Mouse (Mus musculus): ENCODE results near the gene Rtkn. TPM values are rescaled to one million over a fixed set of nuclear protein-coding genes. Genes with fewer than 3 reads are reported as not detected.

The Rtkn gene
- total RNA-seq, 2 experiments from 2014 or later: 0.29 to 0.67 TPM

- ATAC-seq (ENCODE audit: poor library complexity, severe bottlenecking): no peak
Measured at GRCm38 (mm10) chr6:83169872-83170271, 34.6 kb downstream of the Rtkn start.

GRCm38 (mm10) chr6:83171063-83171462, 35.8 kb downstream of the Rtkn start:
- ATAC-seq (ENCODE audit: poor library complexity, severe bottlenecking): no peak

- ATAC-seq (ENCODE audit: poor library complexity, severe bottlenecking): no peak
Measured at GRCm38 (mm10) chr6:83172240-83172920, 37.1 kb downstream of the Rtkn start.

- no peak for ATAC-seq (ENCODE audit: poor library complexity, severe bottlenecking)
Measured at GRCm38 (mm10) chr6:83175996-83176395, 40.7 kb downstream of the Rtkn start.

GRCm38 (mm10) chr6:83179390-83180117, 44.3 kb downstream of the Rtkn start:
- ATAC-seq (ENCODE audit: poor library complexity, severe bottlenecking): no peak

- ATAC-seq (ENCODE audit: poor library complexity, severe bottlenecking): no peak
Measured at GRCm38 (mm10) chr6:83180605-83181004, 45.3 kb downstream of the Rtkn start.

GRCm38 (mm10) chr6:83184858-83185435, 49.7 kb downstream of the Rtkn start:
- ATAC-seq (ENCODE audit: poor library complexity, severe bottlenecking): 0 out of 2 replicates have a peak, but pooled peaks have one; percentile 15

- 0 out of 2 replicates have a peak, but pooled peaks have one; percentile 43 for ATAC-seq (ENCODE audit: poor library complexity, severe bottlenecking)
Measured at GRCm38 (mm10) chr6:83185895-83186861, 50.9 kb downstream of the Rtkn start.

GRCm38 (mm10) chr6:83186946-83187345, 51.7 kb downstream of the Rtkn start:
- ATAC-seq (ENCODE audit: poor library complexity, severe bottlenecking): no peak

GRCm38 (mm10) chr6:83193571-83193970, 58.3 kb downstream of the Rtkn start:
- ATAC-seq (ENCODE audit: poor library complexity, severe bottlenecking): no peak

GRCm38 (mm10) chr6:83197345-83198004, 62.2 kb downstream of the Rtkn start:
- no peak for ATAC-seq (ENCODE audit: poor library complexity, severe bottlenecking)

Other genes with a start within 250 kb of the Rtkn start
- 1.4 and 2.5 TPM in 2 replicates for gene Sema4f, start 195.7 kb upstream of the Rtkn start, total RNA-seq (2015)
- 0.29 and 1.6 TPM in 2 replicates for gene Sema4f, start 195.7 kb upstream of the Rtkn start, total RNA-seq (2017)
- gene M1ap, start 188.6 kb upstream of the Rtkn start, total RNA-seq (2015): 0.98 and 1.1 TPM in 2 replicates
- gene M1ap, start 188.6 kb upstream of the Rtkn start, total RNA-seq (2017): 1.5 and 3.5 TPM in 2 replicates
- 10.2 and 12.3 TPM in 2 replicates for gene Dok1, start 102.0 kb upstream of the Rtkn start, total RNA-seq (2015)
- 23.5 and 26.8 TPM in 2 replicates for gene Dok1, start 102.0 kb upstream of the Rtkn start, total RNA-seq (2017)
- gene Loxl3, start 101.3 kb upstream of the Rtkn start, total RNA-seq (2015): 0.30 and 0.65 TPM in 2 replicates
- gene Loxl3, start 101.3 kb upstream of the Rtkn start, total RNA-seq (2017): 0.44 and 1.4 TPM in 2 replicates
- gene Aup1, start 80.9 kb upstream of the Rtkn start, total RNA-seq (2015): 156 and 191 TPM in 2 replicates
- gene Aup1, start 80.9 kb upstream of the Rtkn start, total RNA-seq (2017): 143 and 168 TPM in 2 replicates
- 53.9 and 55.6 TPM in 2 replicates for gene Htra2, start 80.2 kb upstream of the Rtkn start, total RNA-seq (2015)
- 34.1 and 41.4 TPM in 2 replicates for gene Htra2, start 80.2 kb upstream of the Rtkn start, total RNA-seq (2017)
- 2.2 and 2.3 TPM in 2 replicates for gene Dqx1, start 77.6 kb upstream of the Rtkn start, total RNA-seq (2015)
- 0.62 and 1.2 TPM in 2 replicates for gene Dqx1, start 77.6 kb upstream of the Rtkn start, total RNA-seq (2017)
- gene Tlx2, start 65.2 kb upstream of the Rtkn start, total RNA-seq (2015): not detected in 2 replicates
- not detected in 2 replicates for gene Tlx2, start 65.2 kb upstream of the Rtkn start, total RNA-seq (2017)
- gene Pcgf1, start 57.6 kb upstream of the Rtkn start, total RNA-seq (2015): 28.9 and 37.5 TPM in 2 replicates
- 10.5 and 16.6 TPM in 2 replicates for gene Pcgf1, start 57.6 kb upstream of the Rtkn start, total RNA-seq (2017)
- not detected in 2 replicates for gene Lbx2, start 49.1 kb upstream of the Rtkn start, total RNA-seq (2015)
- gene Lbx2, start 49.1 kb upstream of the Rtkn start, total RNA-seq (2017): not detected in 2 replicates
- 2.2 and 3.9 TPM in 2 replicates for gene Ccdc142, start 33.9 kb upstream of the Rtkn start, total RNA-seq (2015)
- 0.22 and 3.2 TPM in 2 replicates for gene Ccdc142, start 33.9 kb upstream of the Rtkn start, total RNA-seq (2017)
- 0.87 and 1.3 TPM in 2 replicates for gene Gm42688, start 33.8 kb upstream of the Rtkn start, total RNA-seq (2015)
- 2.9 and 3.0 TPM in 2 replicates for gene Gm42688, start 33.8 kb upstream of the Rtkn start, total RNA-seq (2017)
- gene Mrpl53, start 26.4 kb upstream of the Rtkn start, total RNA-seq (2015): 44.5 and 45.8 TPM in 2 replicates
- gene Mrpl53, start 26.4 kb upstream of the Rtkn start, total RNA-seq (2017): 20.8 and 27.7 TPM in 2 replicates
- 17.5 and 21.6 TPM in 2 replicates for gene Mogs, start 20.0 kb upstream of the Rtkn start, total RNA-seq (2015)
- gene Mogs, start 20.0 kb upstream of the Rtkn start, total RNA-seq (2017): 33.4 and 38.7 TPM in 2 replicates
- 33.5 and 34.8 TPM in 2 replicates for gene Wbp1, start 13.9 kb upstream of the Rtkn start, total RNA-seq (2015)
- 74.0 and 89.9 TPM in 2 replicates for gene Wbp1, start 13.9 kb upstream of the Rtkn start, total RNA-seq (2017)
- 18.8 and 19.6 TPM in 2 replicates for gene Ino80b, start 10.0 kb upstream of the Rtkn start, total RNA-seq (2015)
- gene Ino80b, start 10.0 kb upstream of the Rtkn start, total RNA-seq (2017): 26.0 and 36.2 TPM in 2 replicates
- gene Wdr54, start 20.9 kb downstream of the Rtkn start, total RNA-seq (2015): not detected in 2 replicates
- gene Wdr54, start 20.9 kb downstream of the Rtkn start, total RNA-seq (2017): 0.88 TPM in 1 of 2 replicates, not detected in the other
- gene 1700003E16Rik, start 20.9 kb downstream of the Rtkn start, total RNA-seq (2015): not detected in 2 replicates
- gene 1700003E16Rik, start 20.9 kb downstream of the Rtkn start, total RNA-seq (2017): not detected in 2 replicates
- 30.6 and 38.8 TPM in 2 replicates for gene Dctn1, start 30.5 kb downstream of the Rtkn start, total RNA-seq (2015)
- 41.0 and 61.7 TPM in 2 replicates for gene Dctn1, start 30.5 kb downstream of the Rtkn start, total RNA-seq (2017)
- gene Slc4a5, start 84.4 kb downstream of the Rtkn start, total RNA-seq (2015): 0.02 TPM in 1 of 2 replicates, not detected in the other
- not detected in 2 replicates for gene Slc4a5, start 84.4 kb downstream of the Rtkn start, total RNA-seq (2017)
- 33.8 and 35.7 TPM in 2 replicates for gene Mthfd2, start 190.4 kb downstream of the Rtkn start, total RNA-seq (2015)
- 37.8 and 39.7 TPM in 2 replicates for gene Mthfd2, start 190.4 kb downstream of the Rtkn start, total RNA-seq (2017)
- 163 and 172 TPM in 2 replicates for gene Mob1a, start 190.6 kb downstream of the Rtkn start, total RNA-seq (2015)
- 250 and 263 TPM in 2 replicates for gene Mob1a, start 190.6 kb downstream of the Rtkn start, total RNA-seq (2017)
- 33.8 and 35.8 TPM in 2 replicates for gene Bola3, start 213.7 kb downstream of the Rtkn start, total RNA-seq (2015)
- gene Bola3, start 213.7 kb downstream of the Rtkn start, total RNA-seq (2017): 22.6 and 23.5 TPM in 2 replicates